Mouse (Mus musculus): ENCODE data around the gene Gtf2f1.
A peak's percentile ranks its signal among the peaks of the same experiment; 100 is the strongest.
"Not testable (repeated sequence)": the region's sequence is repeated elsewhere in the genome, so short reads cannot be mapped to it uniquely, and the experiment has no call there.

The Gtf2f1 gene

GRCm38 (mm10) chr17:57011236-57012141 lies at the start of gene Gtf2f1, which contains the start of gene Gm17949:
TSS of gene Gtf2f1 (minus strand) at chr17:57011288.
TSS of gene Gm17949 (plus strand) at chr17:57011469.
- DNase-seq: peak; percentile 96

DNA sequence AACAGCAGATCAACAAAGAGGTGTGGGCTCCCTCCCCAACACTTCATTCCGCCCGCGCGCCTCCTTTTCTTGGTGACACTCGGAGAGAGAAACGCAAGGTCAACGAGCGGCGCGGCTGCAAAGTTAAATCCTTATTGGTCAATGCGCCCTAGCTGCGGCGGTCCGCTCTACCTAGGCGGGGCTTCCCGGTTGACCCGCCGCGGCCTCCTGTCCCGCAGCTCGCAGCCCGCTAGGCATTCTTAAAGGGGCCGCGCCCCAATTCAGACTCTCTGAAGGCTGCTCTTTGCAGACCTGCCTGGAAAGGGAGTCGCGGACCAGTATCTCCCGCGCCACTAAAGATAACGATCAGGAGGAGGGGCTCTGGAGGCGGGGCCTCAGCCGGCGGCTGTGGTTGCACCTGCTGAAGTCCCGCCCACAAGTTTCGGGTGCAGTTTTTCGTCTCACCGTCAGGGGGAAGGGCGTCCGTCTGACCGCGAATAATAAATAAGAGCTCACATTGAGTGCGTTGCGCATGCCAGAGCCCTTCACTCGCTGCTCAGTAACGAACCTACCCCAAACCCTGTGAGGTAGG lies 49.2 kb upstream of the Gtf2f1 start:
- peak; percentile 99 for DNase-seq

- DNase-seq: peak; percentile 84
Measured at GRCm38 (mm10) chr17:57059486-57059977, 48.4 kb upstream of the Gtf2f1 start, which contains the start of gene Slc25a23. TSS of gene Slc25a23 (minus strand) at chr17:57059863.

GRCm38 (mm10) chr17:57058891-57059485 lies 47.9 kb upstream of the Gtf2f1 start, which contains the start of gene Crb3:
TSS of gene Crb3 (plus strand) at chr17:57059105.
- DNase-seq: peak; percentile 77

DNA sequence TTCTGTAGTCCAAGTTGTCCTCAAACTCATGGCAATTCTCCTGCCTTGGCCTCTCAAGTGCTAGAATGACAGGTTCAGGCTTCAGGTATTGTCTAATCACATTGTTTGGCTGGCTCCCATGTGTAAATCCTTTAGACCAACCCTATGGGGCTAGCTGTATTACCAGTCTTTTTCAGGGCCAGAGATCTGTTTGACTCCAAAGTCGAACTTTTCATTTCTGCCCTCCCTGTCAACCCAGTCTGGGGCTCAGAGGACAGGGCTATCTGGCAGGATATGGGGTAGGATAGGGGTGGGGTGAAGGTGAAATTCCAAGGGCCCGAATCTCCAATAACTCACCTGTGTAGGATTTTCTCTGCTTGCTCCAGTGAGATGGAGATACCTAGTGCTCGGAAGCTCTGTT lies 45.2 kb upstream of the Gtf2f1 start:
- DNase-seq: no peak

DNA sequence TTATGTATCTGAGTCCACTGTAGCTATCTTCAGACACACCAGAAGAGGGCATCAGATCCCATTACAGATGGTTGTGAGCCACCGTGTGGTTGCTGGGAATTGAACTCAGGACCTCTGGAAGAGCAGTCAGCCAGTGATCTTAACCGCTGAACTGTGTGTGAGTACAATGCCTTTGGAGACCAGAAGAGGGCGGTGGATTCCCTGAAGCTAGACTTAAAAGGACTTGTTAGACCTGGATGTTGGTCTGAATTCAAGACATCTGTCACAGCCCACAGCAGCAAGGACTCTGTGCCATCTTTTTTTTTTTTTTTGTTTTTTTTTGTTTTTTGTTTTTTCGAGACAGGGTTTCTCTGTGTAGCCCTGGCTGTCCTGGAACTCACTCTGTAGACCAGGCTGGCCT lies 40.6 kb upstream of the Gtf2f1 start:
- DNase-seq: not testable (repeated sequence)

DNA sequence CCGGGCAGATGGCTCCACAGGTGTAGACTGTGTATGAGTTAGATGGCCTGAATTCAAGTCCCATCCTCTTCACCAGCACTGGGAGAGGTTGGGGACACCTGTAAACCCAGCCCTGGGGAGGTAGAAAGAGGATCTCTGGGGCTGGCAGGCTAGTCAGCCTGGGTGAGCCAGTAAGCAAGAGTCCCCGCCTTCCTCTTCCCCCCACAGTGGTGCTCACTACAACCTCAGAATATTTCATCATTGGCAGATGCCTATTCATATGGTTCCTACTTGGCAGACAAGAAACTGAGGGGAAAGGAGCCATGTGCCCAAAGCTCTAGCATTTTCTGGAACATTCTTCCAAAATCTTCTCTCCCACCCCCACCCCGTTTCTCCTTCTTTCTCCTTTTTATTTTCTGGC lies 37.7 kb upstream of the Gtf2f1 start:
- DNase-seq: no peak

DNA sequence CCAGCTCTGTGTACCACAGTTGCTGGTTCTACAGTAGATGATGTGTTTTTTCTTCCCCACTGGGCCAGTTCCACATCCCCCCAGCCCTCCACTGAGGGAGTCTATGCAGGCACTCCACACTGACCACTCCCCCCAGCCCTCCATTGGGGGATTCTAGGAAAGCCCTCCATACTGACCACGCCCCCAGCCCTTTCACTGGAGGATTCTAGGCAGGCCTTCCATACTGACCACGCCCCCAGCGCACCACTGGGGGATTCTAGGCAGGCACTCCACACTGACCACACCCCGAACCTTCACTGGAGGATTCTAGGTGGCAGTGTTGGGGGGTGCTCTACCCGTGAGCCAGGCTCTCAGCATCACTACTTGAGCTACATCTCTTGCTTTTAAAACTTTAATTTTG lies 36.3 kb upstream of the Gtf2f1 start:
- no peak for DNase-seq

GRCm38 (mm10) chr17:57041554-57041953 lies 30.5 kb upstream of the Gtf2f1 start, which contains the start of gene Slc25a41:
TSS of gene Slc25a41 (minus strand) at chr17:57041654.
- DNase-seq: no peak

DNA sequence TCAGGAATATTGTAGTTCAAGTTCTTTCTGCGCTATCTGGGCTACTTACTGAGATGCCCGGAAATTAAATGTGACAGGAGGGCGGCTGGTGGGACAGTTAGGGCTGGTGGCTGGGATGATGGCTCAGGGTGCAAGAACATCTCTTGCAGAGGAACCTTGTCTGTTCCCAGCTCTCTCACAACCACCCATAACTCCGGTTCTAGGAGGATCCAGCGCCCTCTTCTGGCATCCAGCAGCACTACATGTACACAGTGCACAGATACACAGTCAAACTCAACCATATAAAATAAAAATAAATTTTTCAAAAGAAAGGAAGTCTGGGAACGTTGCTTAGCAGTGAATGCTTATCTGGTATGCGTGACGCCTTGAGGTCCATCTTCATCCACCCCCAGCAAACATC lies 27.9 kb upstream of the Gtf2f1 start:
- DNase-seq: no peak

DNA sequence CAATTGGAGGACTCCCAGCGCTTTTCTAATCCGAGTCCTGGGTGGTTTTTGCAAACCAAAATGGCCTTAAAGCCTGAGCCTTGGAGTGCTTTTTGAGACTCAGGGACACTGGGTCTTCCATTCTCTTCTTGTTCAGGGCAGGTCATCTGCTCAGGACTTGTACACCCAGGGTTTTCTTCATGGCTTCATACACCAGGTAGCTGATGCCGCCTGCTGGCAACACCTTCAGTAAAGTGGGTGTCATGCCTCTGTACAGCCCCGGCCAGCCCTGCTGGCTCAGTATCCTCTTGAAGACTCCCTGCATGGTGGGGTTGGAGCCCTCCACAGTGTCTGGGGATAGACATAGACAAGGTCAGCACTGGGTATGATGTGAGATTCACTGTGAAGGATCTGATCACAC lies 21.8 kb upstream of the Gtf2f1 start:
- DNase-seq: peak; percentile 66

DNA sequence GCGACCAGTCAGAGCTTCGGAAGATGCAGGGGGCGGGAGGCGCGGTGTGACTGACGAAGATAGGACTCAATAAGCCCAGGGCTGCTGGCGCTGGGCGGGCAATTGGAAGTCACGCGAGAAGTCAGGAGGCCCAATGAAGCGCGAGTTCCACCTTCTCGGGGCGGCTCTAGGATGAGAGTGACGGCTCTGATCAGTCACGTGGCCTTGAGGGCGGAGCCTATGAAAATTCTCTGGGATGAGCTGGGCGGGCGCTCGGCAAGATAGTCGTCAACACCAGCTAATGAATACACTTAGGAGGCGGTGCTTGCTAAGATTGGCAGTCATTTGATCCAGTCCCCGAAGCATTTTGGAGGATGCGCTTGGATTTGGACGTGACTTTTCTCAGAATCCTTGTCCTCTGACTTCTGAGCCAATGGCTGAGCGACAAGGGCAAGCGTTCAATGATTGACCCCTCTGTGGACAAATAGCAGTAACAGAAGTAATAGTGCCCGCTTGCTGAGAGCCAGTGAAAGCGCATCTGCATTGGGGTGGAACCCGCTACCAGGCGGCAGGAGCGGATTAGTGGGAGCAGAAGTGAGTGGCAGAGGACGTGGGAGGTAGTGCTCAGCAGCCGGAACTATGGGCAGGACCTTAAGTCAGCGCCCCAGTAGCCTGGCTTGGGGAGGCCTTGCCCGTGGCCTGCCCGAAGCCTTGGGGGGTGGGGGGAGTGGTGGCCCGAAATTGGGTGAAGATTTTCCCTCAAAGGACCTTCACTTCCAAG lies 20.8 kb upstream of the Gtf2f1 start:
- DNase-seq: peak; percentile 100

DNA sequence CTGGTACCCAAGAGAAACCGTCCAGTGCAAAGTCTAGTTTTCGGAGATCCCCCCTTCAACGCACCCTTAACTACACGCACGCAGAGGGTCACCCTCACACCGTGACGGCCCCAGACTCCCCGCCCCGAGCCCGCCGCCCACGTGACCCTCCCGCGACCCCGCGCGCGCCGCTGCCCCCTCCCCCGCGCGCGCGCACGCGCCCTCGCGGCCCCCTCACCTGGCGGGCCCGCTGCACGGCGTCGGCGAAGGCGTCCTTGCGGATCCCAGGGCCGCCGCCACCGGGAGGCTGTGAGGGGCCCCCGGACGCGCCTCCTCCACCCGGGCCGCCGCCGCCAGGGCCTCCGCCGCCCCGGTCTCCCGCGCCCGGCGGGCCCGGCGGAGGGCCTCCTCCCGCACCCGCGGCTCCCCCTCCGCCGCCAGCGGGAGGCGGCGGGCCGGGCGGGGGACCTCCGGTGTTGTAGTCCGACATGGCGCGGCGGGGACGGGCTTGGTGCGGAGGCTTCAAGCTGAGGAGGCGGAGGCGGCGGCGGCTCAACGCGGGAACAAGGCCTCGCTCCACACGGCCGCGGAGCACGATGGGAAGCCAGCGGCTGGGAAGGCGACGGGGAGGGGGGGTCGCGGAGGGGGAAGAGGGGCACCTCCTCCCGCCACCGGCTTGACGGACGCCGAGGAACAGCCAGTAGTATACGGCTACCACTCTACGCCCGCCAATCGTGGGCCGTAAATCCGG lies 20.0 kb upstream of the Gtf2f1 start, which contains the start of gene Khsrp:
Khsrp (minus strand) TSS at position 592 of the 730 bp plus-strand sequence.
- DNase-seq: peak; percentile 70

- DNase-seq: no peak
Measured at GRCm38 (mm10) chr17:57029691-57030090, 18.6 kb upstream of the Gtf2f1 start.

- DNase-seq: no peak
Measured at GRCm38 (mm10) chr17:57027471-57027870, 16.4 kb upstream of the Gtf2f1 start.

GRCm38 (mm10) chr17:57020960-57021359 lies 9.9 kb upstream of the Gtf2f1 start:
- no peak for DNase-seq

- no peak for DNase-seq
Measured at GRCm38 (mm10) chr17:57019693-57020092, 8.6 kb upstream of the Gtf2f1 start.

DNA sequence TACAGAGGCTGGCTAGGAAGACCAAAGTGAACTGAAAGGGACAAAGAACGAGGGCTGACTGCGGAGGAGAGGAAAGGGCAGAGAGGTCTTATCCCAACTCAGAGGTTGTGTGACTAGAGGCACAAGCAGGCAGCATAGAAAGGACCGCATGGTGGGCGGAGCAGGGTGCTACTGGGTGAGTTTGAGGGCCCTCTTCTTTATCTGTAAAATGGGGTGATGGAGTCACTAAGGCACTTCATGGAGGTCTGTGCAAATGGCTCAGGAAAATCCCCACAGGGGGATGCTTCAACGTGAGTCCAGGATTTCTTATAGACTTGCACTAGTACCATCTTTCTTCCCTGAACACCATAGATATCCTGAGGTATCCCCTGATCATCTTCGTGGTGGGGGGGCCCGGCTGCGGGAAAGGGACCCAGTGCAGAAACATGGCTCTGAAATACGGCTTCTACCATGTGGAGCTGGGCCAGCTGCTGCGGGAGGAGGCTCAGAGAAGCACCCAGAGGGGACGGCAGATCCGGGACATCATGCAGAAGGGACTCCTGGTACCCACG lies 1.2 kb upstream of the Gtf2f1 start:
- DNase-seq: peak; percentile 66

DNA sequence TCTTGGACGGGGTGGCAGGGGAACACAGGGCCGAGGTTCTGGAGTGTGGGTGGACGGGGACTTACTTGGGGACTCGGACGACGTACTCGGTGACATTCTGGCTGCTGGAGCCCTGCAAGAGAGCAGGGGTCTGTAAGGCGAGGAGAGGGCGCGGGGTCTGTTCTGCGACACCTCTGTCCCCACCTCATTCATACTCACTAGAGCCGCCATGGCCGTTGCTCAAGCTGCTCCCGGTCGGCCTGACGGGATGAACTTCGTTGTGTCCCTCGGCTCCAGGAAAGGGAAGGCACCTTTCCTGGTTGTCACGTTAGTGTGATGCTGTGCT lies 215 bp downstream of the Gtf2f1 start:
- DNase-seq: no peak

GRCm38 (mm10) chr17:57007137-57007905 lies 3.8 kb downstream of the Gtf2f1 start:
- no peak for DNase-seq

DNA sequence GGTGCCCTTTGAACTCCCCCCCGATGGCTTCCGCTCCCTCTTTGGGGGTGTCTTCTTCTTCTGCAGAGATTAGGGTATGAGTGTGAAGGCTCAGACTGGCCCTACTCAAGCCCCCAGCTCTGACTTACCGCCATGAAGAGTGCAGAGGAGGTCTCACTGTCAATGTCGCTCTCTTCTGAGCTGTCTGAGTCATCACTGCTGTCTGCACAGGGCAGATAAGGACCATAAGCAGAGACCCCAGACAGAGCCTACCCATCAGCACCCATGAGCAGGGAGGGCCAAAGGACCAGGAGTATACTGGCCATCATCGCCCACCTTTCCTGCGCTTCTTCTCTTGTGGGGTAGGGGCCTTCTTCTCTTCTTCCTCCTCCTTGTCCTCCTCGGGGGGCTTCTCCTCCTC lies 7.1 kb downstream of the Gtf2f1 start:
- no peak for DNase-seq

Measured in cerebellum, adult 9-10 months (tissue).